Mouse (Mus musculus) C2C12 (cell line): ENCODE results near the gene Ypel1.

Source experiments
- CEBPB ChIP-seq: IDR thresholded peaks from one replicate; pipeline ENCODE4 v1.6.1; 2011; ENCODE audit warnings: low read depth, mild to moderate bottlenecking, control low read depth, moderate library complexity
- CTCF ChIP-seq: IDR thresholded peaks from one replicate; pipeline ENCODE4 v1.5.1; 2011; ENCODE audit not compliant: control insufficient read depth, insufficient read depth, insufficient read length
- FOSL1 ChIP-seq: IDR thresholded peaks from one replicate; pipeline ENCODE4 v1.8.0; 2011; ENCODE audit warnings: mild to moderate bottlenecking, low read length; ENCODE audit not compliant: poor library complexity, insufficient read depth, severe bottlenecking
- MAX ChIP-seq: IDR thresholded peaks from one replicate; pipeline ENCODE4 v1.6.1; 2011; ENCODE audit warnings: mild to moderate bottlenecking, control low read depth
- MYOD1 ChIP-seq: IDR thresholded peaks from one replicate; pipeline ENCODE4 v1.6.1; 2011; ENCODE audit warnings: low read depth; ENCODE audit not compliant: control insufficient read depth, insufficient read length
- MYOG ChIP-seq: IDR thresholded peaks from one replicate; pipeline ENCODE4 v1.6.1; 2011; ENCODE audit not compliant: control insufficient read depth, insufficient read length; ENCODE audit errors: extremely low read depth
- USF1 ChIP-seq: IDR thresholded peaks from one replicate; pipeline ENCODE4 v1.6.1; 2011; ENCODE audit warnings: low read depth, mild to moderate bottlenecking, control low read depth, moderate library complexity

DNA sequence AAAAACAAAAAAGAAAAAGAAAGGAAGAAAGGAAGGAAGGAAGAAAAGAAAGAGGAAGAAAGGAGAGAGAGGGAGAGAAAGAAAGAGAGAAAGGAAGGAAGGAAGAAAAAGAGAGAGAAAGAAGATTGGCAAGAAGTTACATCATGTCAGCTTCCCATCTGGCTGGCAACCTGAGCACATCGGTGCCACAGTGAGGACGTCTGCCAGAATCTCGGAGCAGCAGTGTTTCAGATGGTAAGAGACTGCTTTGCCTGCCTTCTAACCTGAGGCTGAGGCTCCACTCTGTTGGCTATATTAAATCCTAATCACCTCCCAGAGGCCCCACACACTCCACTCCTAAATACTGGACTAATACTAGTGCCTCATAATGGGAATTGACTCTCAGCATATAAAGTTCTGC is 15.6 kb upstream of the Ypel1 start:
- no peak for TF ChIP-seq CTCF
- no peak for TF ChIP-seq USF1
- no peak for TF ChIP-seq MAX
- TF ChIP-seq MYOG = no peak
- no peak for TF ChIP-seq MYOD1
- no peak for TF ChIP-seq CEBPB
- TF ChIP-seq FOSL1 = no peak
